Mouse (Mus musculus) hindbrain, postnatal 0 days (tissue): ENCODE results near the gene Stxbp5. TPM values are rescaled to one million over a fixed set of nuclear protein-coding genes. Genes with fewer than 3 reads are reported as not detected.
"Not testable (repeated sequence)": the region's sequence is repeated elsewhere in the genome, so short reads cannot be mapped to it uniquely, and the experiment has no call there.

ENCODE experiments used
- ATAC-seq: fragments of 200-750 bp; cut with Nextera tagmentation; 2 replicates; pipeline ENCODE4 v1.8.0; 2017; ENCODE audit warnings: mild to moderate bottlenecking, moderate TSS enrichment, moderate library complexity
- DNase-seq: peaks from one replicate; pipeline ENCODE4 v3.0.0-alpha.2; 2015; ENCODE audit warnings: low spot score
- H3K27ac ChIP-seq: fragments of 300-500 bp; sonication (generic); 2 replicates; pipeline ENCODE4 v1.5.1; 2014; ENCODE audit warnings: mild to moderate bottlenecking
- H3K27me3 ChIP-seq: fragments of 300-500 bp; sonication (generic); 2 replicates; pipeline ENCODE4 v1.6.1; 2014; ENCODE audit warnings: low read length, mixed read lengths; ENCODE audit not compliant: insufficient read depth
- H3K36me3 ChIP-seq: fragments of 300-500 bp; sonication (generic); 2 replicates; pipeline ENCODE4 v1.6.1; 2014; ENCODE audit warnings: low read length, mixed read lengths; ENCODE audit not compliant: insufficient read depth
- H3K4me1 ChIP-seq: fragments of 300-500 bp; sonication (generic); 2 replicates; pipeline ENCODE4 v1.6.1; 2014; ENCODE audit warnings: antibody characterized with exemption, low read length, mixed read lengths; ENCODE audit not compliant: insufficient read depth
- H3K4me2 ChIP-seq: fragments of 300-500 bp; sonication (generic); 2 replicates; pipeline ENCODE4 v1.6.1; 2014; ENCODE audit warnings: low read depth, mild to moderate bottlenecking, low read length, moderate library complexity, mixed read lengths
- H3K4me3 ChIP-seq: fragments of 300-500 bp; sonication (generic); 2 replicates; pipeline ENCODE4 v1.5.1; 2014; ENCODE audit warnings: low read length
- H3K9ac ChIP-seq: fragments of 300-500 bp; sonication (generic); replicated peaks from 2 replicates; pipeline ENCODE4 v1.6.1; 2014; ENCODE audit warnings: mild to moderate bottlenecking, low read length, moderate library complexity, mixed read lengths
- H3K9me3 ChIP-seq: fragments of 300-500 bp; sonication (generic); 2 replicates; pipeline ENCODE4 v1.6.1; 2016; ENCODE audit warnings: low read length, mixed read lengths
- CTCF ChIP-seq: IDR thresholded peaks from 2 replicates; pipeline ENCODE4 v1.5.1; 2016; ENCODE audit warnings: antibody characterized with exemption, control low read depth, low read depth
- WGBS: fragments of 180-500 bp; shearing (Covaris S2); extraction: QIAGEN DNeasy Blood & Tissue Kit; methylation state at CpG from one replicate; pipeline ENCODE4 v1.1.7; 2014; 5-methylcytosine and 5-hydroxymethylcytosine counted together
- polyA plus RNA-seq: library from polyadenylated mRNA; unstranded; fragments of >200 nt; fragmentation: Nextera tagmentation; extraction: Ambion mirVana; gene quantifications from 2 replicates; pipeline ENCODE4 v1.2.1, GENCODE M21; 2015
- total RNA-seq: library from RNA; depleted of rRNA; stranded (reverse); fragments of >200 nt; gene quantifications from 2 replicates; pipeline ENCODE4 v1.2.3, GENCODE M21; 2014

Stxbp5 gene
- total and polyA plus RNA-seq, 2 experiments from 2014 or later: 8.2 to 41.7 TPM

DNA sequence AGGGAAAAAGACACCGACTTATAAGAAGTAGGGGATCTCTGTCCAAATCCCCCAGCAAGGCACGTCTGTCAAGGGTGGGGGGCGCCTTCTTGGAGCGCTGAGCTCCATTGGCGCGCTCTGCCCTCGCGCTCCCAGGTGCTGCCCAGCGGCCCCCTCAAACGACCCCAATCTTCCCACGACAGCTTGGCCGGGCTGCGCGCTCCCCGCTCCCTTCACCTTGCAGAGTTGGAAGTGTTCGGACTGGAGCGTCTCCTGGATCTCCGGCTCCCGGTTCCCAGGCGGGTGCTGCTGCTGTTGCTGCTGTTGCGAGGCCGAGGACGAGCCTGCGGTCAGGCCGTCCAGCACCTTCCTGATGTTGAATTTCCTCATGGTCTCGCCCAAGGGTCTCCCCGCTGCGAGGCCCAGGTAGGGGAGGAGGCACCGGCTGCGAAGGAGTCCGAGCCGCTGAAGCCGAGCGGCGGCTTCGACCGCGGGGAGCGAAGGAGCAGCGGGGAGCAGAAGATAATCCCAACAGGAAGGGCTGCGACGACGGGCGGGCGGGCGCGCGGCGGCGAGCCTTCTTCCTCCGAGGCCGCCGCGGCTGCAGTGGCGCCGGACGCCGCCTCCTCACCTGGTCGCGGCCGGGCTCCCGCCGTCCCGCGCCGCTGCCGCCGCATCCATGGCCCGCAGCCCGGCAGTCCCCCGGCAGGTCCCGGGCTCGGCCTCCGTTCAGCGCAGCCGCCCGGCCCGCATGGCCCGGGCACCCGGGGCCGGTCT is 386 bp downstream of the Stxbp5 start:
- Histone ChIP-seq H3K27ac (peak overlapping the region; percentile 99), H3K36me3 (no peaks in the 10 kb centered on the region), H3K9ac (peak overlapping the region; percentile 96), H3K4me1 (peaks cover 5% of the 10 kb centered on the region; the same call in 1 of the 2 replicates), H3K4me3 (peak overlapping the region; percentile 94), H3K4me2 (peak overlapping the region; percentile 90), H3K27me3 (no peaks in the 10 kb centered on the region), H3K9me3 (no peaks in the 10 kb centered on the region)
- DNase-seq: peak; percentile 59
- under 1% methylated on average over 53 of the region's 81 CpGs for WGBS
- peak; percentile 46 for ATAC-seq
- no peak for TF ChIP-seq CTCF

DNA sequence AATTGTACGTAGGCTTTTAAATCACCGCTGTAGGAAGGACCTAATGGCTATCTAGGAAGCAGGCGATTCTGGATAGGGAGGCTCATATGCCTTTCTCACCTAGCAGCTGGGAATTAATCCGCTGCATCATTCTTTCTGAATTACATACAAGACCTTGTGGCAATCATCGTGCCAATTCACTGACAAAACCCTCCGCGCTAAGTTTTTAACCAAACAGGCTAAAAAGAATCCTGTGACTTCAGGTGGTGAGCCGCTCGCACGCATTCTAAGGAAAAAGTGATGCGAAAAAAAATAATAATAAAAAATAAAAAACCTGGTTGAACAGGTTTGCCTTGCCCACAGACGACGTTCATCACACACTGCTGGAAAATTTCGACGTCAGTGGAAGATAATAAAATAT is 1.1 kb downstream of the Stxbp5 start:
- Histone ChIP-seq H3K9ac (peak overlapping the region; percentile 96), H3K4me3 (peak overlapping the region; percentile 94), H3K36me3 (no peaks in the 10 kb centered on the region), H3K27ac (peak overlapping the region; percentile 99; the same call in 1 of the 2 replicates), H3K4me1 (peaks cover 5% of the 10 kb centered on the region; the same call in 1 of the 2 replicates), H3K27me3 (no peaks in the 10 kb centered on the region), H3K9me3 (no peaks in the 10 kb centered on the region), H3K4me2 (peak overlapping the region; percentile 90)
- TF ChIP-seq CTCF: no peak
- DNase-seq: peak; percentile 74
- WGBS: 1% methylated on average over 15 of the region's 15 CpGs
- ATAC-seq: no peak

DNA sequence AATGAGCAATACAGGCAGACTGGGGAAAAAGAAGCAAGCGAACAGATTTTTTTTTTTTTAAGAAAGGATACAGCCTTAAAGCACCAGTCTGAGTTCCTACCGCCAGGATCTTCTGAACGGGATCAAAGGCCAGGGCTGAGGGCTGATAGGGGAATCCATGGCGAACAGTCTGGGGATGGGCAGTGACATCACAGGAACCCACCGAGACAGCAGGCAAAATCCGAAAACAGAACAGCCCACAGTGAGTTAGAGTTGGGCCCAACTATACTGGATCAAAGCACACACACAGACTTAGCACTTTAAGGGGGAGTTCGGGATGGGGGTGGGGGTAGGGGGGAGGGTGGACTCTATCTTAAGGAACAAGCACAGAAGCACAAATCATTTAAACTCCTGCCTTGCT is 1.8 kb downstream of the Stxbp5 start:
- Histone ChIP-seq H3K4me2 (peak overlapping the region; percentile 90), H3K27ac (no peak overlapping the region), H3K27me3 (no peaks in the 10 kb centered on the region), H3K36me3 (no peaks in the 10 kb centered on the region), H3K9me3 (no peaks in the 10 kb centered on the region), H3K9ac (peak overlapping the region; percentile 96), H3K4me3 (peak overlapping the region; percentile 94), H3K4me1 (peaks cover 5% of the 10 kb centered on the region; the same call in 1 of the 2 replicates)
- DNase-seq (peak; percentile 23), ATAC-seq (no peak)
- 5% methylated on average over 7 of the region's 7 CpGs for WGBS
- no peak for TF ChIP-seq CTCF

DNA sequence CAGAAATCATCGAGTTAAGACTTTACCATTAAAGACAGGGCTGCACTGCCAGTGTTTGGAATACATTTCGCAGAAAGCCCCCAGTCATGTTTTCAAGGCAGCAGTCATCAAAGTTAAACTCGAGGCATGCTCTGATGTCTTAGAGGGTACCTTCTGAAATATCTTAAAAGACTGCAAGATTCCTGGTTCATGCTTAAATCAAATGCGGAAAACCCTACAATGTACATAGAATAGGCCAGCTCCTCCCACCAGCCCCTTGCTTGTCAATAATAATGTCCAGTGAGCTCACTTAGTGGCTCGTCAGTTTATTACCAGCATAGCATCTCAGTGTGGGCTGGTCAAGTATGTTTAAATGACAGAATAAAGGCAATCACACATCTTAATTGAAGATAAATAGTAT is 3.0 kb downstream of the Stxbp5 start:
- Histone ChIP-seq H3K4me2 (peak overlapping the region; percentile 90), H3K4me1 (peaks cover 5% of the 10 kb centered on the region; the same call in 1 of the 2 replicates), H3K27me3 (no peaks in the 10 kb centered on the region), H3K4me3 (peak overlapping the region; percentile 25), H3K27ac (no peak overlapping the region), H3K36me3 (no peaks in the 10 kb centered on the region), H3K9me3 (no peaks in the 10 kb centered on the region), H3K9ac (no peak overlapping the region)
- ATAC-seq: no peak
- no peak for TF ChIP-seq CTCF
- peak; percentile 11 for DNase-seq
- WGBS: 46% methylated on average over 5 of the region's 5 CpGs

DNA sequence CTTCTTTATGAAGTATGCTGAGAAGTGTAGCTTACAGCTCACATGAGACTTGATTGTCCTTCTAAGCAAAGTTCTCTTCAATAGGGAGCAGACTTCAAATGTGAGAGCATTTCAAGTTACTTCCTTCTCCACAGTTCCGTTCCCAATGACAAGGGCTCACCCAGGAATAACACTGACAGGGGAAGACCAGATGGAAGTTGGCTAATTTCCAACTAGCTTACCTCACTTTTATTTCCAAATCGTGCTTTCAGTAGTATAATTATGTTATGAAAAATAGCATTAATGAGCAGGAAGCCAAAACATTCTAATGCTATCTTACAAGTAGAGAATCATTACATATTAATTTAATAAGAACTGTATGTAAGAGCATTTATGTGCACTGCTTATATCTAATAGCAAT is 7.3 kb downstream of the Stxbp5 start:
- no peak overlapping the region for H3K27ac ChIP-seq
- WGBS: 38% methylated on average over 2 of the region's 2 CpGs
- ATAC-seq (no peak), DNase-seq (no peak)
- no peak overlapping the region for H3K9ac ChIP-seq
- H3K4me2 ChIP-seq: no peak overlapping the region
- H3K27me3 ChIP-seq: no peaks in the 10 kb centered on the region
- no peak overlapping the region for H3K4me3 ChIP-seq
- no peaks in the 10 kb centered on the region for H3K36me3 ChIP-seq
- no peak for TF ChIP-seq CTCF
- peaks cover 5% of the 10 kb centered on the region; the same call in 1 of the 2 replicates for H3K4me1 ChIP-seq
- H3K9me3 ChIP-seq: no peaks in the 10 kb centered on the region

DNA sequence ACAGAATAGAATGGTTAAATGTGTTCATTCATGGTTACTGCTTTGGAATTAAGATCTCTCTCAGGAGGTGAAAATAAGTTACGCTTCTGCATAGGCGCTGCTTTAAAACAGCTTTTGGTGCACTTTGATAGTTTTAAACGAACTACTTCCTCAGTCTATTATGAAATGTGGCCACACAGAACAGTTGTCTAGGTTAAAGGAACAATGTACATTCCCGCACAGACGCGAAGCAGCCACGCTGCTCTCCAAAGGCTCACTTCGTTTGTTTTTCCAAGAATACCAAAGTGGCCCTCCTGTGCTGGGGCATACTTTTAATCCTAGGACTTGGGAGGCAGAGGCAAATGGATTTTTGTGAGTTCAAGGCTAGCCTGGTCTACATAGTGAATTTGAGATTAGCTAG is 11.2 kb downstream of the Stxbp5 start:
- Histone ChIP-seq H3K4me3 (no peak overlapping the region), H3K36me3 (no peaks in the 10 kb centered on the region), H3K4me2 (no peak overlapping the region), H3K4me1 (no peaks in the 10 kb centered on the region), H3K9me3 (no peaks in the 10 kb centered on the region), H3K27me3 (no peaks in the 10 kb centered on the region), H3K27ac (no peak overlapping the region), H3K9ac (no peak overlapping the region)
- TF ChIP-seq CTCF: no peak
- WGBS: 51% methylated on average over 8 of the region's 8 CpGs
- ATAC-seq (no peak), DNase-seq (no peak)

DNA sequence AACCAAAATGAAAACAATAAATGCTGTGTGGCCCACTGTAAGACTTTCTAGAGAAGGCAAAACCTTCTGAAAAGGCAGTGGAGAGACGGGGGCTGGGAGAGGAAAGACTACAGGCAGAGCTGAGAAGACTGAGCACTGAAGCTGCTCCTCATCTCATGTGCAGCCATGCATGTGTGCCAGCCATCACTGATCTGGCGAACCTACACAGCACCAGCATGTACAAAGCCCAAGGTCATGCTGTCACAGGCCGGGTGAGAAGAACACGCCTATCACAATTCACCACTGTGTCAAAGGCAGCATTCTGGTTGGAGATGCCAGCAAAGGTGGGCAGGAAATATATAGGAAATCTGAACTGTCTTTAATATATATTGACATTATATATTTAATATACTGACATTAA is 12.2 kb downstream of the Stxbp5 start:
- WGBS: 55% methylated on average over 4 of the region's 4 CpGs
- H3K27me3 ChIP-seq: no peaks in the 10 kb centered on the region
- H3K9me3 ChIP-seq: no peaks in the 10 kb centered on the region
- no peaks in the 10 kb centered on the region for H3K4me1 ChIP-seq
- H3K27ac ChIP-seq: no peak overlapping the region
- no peak overlapping the region for H3K4me2 ChIP-seq
- no peak for TF ChIP-seq CTCF
- no peaks in the 10 kb centered on the region for H3K36me3 ChIP-seq
- H3K4me3 ChIP-seq: no peak overlapping the region
- H3K9ac ChIP-seq: no peak overlapping the region
- no peak for DNase-seq
- 0 out of 2 replicates have a peak, but pooled peaks have one; percentile 29 for ATAC-seq

DNA sequence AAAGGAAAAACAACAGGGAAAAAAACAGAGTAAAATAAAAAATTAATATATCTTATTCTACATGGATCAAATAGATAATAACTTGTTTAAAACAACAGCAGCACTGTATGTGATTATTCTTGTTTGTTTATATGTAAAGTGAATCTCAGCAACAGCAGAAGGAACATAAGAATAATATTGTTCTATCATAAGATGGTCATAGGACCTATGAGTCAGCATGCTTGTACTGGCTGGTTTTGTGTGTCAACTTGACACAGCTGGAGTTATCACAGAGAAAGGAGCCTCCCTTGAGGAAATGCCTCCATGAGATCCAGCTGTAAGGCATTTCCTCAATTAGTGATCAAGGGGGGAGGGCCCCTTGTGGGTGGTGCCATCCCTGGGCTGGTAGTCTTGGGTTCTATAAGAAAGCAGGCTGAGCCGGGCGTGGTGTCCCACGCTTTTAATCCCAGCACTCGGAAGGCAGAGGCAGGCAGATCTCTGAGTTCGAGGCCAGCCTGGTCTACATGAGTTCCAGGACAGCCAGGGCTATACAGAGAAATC is 19.0 kb downstream of the Stxbp5 start:
- H3K9ac ChIP-seq, H3K4me1 ChIP-seq, ATAC-seq, H3K4me3 ChIP-seq, H3K27me3 ChIP-seq, H3K27ac ChIP-seq, DNase-seq, H3K36me3 ChIP-seq, H3K9me3 ChIP-seq, H3K4me2 ChIP-seq: not testable (repeated sequence)
- WGBS: 91% methylated on average over 5 of the region's 5 CpGs
